Mouse (Mus musculus) heart, embryonic 16.5 days (tissue): ENCODE data around the gene Tmub2. TPM values are rescaled to one million over a fixed set of nuclear protein-coding genes. Genes with fewer than 3 reads are reported as not detected.

ENCODE experiments used
- ATAC-seq: fragments of 200-750 bp; cut with Nextera tagmentation; replicated peaks from 2 replicates; pipeline ENCODE4 v1.8.0; 2017; ENCODE audit warnings: moderate number of reproducible peaks; ENCODE audit not compliant: insufficient read depth, low FRiP score; ENCODE audit errors: extremely low read depth
- H3K27ac ChIP-seq: fragments of 300-500 bp; sonication (generic); 2 replicates; pipeline ENCODE4 v1.5.1; 2014; ENCODE audit warnings: mild to moderate bottlenecking, low read length, control low read depth, moderate library complexity
- H3K27me3 ChIP-seq: fragments of 300-500 bp; sonication (generic); 2 replicates; pipeline ENCODE4 v1.6.1; 2014; ENCODE audit warnings: low read length, mixed read lengths; ENCODE audit not compliant: control insufficient read depth, insufficient read depth
- H3K36me3 ChIP-seq: fragments of 300-500 bp; sonication (generic); 2 replicates; pipeline ENCODE4 v1.6.1; 2014; ENCODE audit not compliant: control insufficient read depth, insufficient read depth
- H3K4me1 ChIP-seq: fragments of 300-500 bp; sonication (generic); 2 replicates; pipeline ENCODE4 v1.6.1; 2014; ENCODE audit warnings: low read length, mixed read lengths; ENCODE audit not compliant: control insufficient read depth, insufficient read depth
- H3K4me2 ChIP-seq: fragments of 300-500 bp; sonication (generic); 2 replicates; pipeline ENCODE4 v1.6.1; 2014; ENCODE audit warnings: low read depth, mild to moderate bottlenecking, control low read depth, low read length
- H3K4me3 ChIP-seq: fragments of 300-500 bp; sonication (generic); 2 replicates; pipeline ENCODE4 v1.5.1; 2014; ENCODE audit warnings: mild to moderate bottlenecking, control low read depth, low read length
- H3K9ac ChIP-seq: fragments of 300-500 bp; sonication (generic); 2 replicates; pipeline ENCODE4 v1.6.1; 2014; ENCODE audit warnings: low read length, control low read depth
- H3K9me3 ChIP-seq: fragments of 300-500 bp; sonication (generic); replicated peaks from 2 replicates; pipeline ENCODE4 v1.6.1; 2016; ENCODE audit warnings: low read length; ENCODE audit not compliant: control insufficient read depth
- WGBS: fragments of 180-500 bp; shearing (Covaris S2); extraction: QIAGEN DNeasy Blood & Tissue Kit; methylation state at CpG from one replicate; pipeline ENCODE4 v1.1.7; 2014; 5-methylcytosine and 5-hydroxymethylcytosine counted together
- polyA plus RNA-seq: library from polyadenylated mRNA; unstranded; fragments of >200 nt; fragmentation: Nextera tagmentation; extraction: Ambion mirVana; gene quantifications from 2 replicates; pipeline ENCODE4 v1.2.1, GENCODE M21; 2015

The Tmub2 gene
- polyA plus RNA-seq, 1 experiment from 2014 or later = 42.6 TPM

DNA sequence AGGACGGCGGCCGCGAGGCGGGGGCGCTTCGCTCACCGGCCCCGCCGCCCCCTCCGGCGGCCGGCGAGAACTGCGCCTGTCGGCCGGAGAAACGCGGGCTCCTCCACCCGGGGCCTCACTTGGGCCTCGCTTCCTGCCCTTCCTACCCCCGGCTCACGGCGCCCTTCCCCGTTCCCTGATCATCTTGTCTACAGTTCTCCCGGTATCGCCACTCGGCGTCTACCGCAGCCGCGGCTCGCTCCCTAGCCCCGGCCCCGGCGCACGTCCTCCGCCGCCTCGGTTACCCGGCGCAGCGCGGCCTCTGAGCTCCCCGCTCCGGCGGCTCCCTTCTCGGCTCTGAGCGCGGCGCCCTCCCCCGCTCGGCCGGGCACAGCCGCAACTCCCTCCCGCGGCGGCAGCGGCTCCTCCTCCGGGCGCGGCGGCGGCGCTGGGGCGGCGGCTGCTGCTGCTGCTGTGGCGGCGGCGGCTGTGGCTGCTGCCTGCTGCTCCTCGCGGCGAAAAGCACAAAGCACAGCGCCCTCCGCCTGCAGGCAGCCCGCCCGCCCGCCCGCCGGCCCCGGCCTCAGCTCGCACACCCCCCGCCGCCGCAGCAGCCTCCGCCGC lies 32.7 kb downstream of the Tmub2 start:
- H3K27ac ChIP-seq = peak overlapping the region; percentile 99
- ATAC-seq = 0 out of 2 replicates have a peak, but pooled peaks have one; percentile 3
- H3K4me1 ChIP-seq = peaks cover 14% of the 10 kb centered on the region
- peaks cover 26% of the 10 kb centered on the region for H3K36me3 ChIP-seq
- no peaks in the 10 kb centered on the region for H3K9me3 ChIP-seq
- H3K9ac ChIP-seq = peak overlapping the region; percentile 97
- H3K4me3 ChIP-seq = peak overlapping the region; percentile 96
- H3K4me2 ChIP-seq = peak overlapping the region; percentile 97
- no peaks in the 10 kb centered on the region for H3K27me3 ChIP-seq
- WGBS = under 1% methylated on average over 84 of the region's 87 CpGs

DNA sequence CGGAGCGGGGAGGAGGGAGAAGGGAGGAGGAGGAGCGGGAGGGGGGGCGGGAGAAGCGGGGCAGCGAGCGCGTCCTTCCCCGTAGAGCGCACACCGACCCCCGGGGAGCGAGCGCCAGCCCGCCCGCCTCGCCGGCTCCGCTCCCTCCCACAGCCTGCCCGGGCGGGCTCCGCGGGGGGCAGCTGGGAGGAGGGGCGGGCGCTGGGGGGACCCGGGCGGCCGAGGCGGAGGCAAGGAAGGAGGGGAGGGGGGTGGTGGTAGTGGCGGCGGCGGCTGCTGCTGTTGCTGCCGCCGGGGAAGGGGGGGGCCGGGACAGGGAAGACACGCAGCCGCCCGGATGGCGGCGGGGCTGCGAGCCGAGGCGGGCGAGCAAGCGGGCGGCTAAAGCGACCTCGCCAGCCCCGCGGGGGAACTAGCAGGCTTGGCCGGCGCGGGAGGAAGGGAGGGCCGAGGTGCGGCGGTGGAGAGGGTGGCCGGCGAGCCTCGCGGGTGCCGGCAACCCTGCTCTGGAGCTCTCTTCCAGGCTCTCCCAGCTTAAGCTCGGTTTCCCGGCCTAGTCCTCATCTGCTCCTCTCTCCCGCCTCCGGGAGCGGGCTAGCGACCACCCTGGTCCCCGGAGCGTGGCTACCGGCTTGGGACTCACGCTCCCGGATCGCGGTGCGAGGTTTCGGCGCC lies 33.3 kb downstream of the Tmub2 start:
- Histone ChIP-seq H3K4me1 (peaks cover 14% of the 10 kb centered on the region), H3K4me2 (peak overlapping the region; percentile 97), H3K36me3 (peaks cover 21% of the 10 kb centered on the region), H3K27me3 (no peaks in the 10 kb centered on the region), H3K4me3 (peak overlapping the region; percentile 96), H3K9ac (peak overlapping the region; percentile 97), H3K9me3 (no peaks in the 10 kb centered on the region), H3K27ac (peak overlapping the region; percentile 99)
- peak; percentile 60 for ATAC-seq
- 0% methylated on average over 46 of the region's 77 CpGs for WGBS

DNA sequence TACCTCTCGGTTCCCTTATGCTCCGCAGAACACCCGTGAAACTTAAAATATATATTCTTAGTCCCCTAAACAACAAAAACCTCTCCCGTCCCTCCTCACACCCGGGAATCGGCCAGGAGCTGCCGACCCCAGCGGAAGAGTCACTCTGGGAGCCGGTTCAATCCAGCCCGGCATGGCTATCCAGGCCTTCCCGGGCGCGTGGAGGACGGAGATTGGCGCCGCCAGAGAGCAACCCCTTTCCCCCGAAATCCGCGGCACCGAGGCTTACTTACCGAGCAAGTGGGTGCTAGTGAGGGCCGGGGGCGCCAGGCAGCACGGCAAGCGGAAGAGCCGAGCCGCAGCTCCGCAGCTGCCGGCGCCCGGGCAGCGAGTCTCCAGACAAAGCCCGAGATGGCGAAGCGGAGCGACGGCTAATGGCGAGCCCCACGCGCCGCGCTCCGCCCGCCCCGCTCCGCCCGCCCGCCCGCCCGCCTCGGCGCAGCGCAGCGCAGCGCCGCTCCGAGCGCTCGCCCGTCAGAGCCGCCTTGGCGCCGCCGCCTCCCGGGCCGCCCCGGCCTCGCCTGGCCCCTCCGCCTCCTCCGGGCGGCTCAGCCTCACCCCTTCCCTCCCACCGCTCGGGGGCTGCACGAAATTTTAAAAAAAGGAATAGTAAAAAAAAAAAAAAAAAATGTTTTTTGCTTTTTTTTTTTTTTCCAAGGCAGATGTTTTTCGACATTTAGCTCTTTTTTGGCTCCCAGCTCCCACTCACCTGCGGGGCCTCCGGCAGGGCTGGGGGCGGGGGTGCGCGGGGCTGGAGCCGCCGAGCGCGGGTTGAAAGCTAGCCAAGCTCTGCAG lies 34.1 kb downstream of the Tmub2 start:
- WGBS = under 1% methylated on average over 53 of the region's 84 CpGs
- H3K27ac ChIP-seq = peak overlapping the region; percentile 99
- no peaks in the 10 kb centered on the region for H3K9me3 ChIP-seq
- peak overlapping the region; percentile 96 for H3K4me3 ChIP-seq
- peaks cover 13% of the 10 kb centered on the region for H3K36me3 ChIP-seq
- peaks cover 14% of the 10 kb centered on the region for H3K4me1 ChIP-seq
- H3K27me3 ChIP-seq = no peaks in the 10 kb centered on the region
- H3K4me2 ChIP-seq = peak overlapping the region; percentile 97
- H3K9ac ChIP-seq = peak overlapping the region; percentile 97
- ATAC-seq = no peak

DNA sequence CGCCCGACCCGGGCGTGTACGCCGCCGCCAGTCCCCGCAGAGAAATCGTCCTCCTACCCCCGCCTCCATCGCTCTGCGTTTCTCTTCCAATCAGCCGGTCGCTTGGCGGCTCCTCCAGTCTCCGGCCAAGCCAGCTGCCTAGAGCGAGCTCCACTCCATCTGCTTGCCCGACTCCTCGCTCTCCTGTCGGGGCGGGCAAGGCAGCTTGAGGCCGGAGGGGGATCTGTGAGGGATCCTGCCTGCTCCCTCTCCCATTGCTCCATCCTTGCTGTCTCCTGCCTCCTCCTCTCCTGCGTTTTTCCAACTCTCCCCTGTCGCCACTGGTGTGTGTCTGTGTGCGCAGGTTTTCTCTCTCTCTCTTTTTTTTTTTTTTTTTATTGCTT lies 34.7 kb downstream of the Tmub2 start, which contains the start of gene Ubtf:
Gene Ubtf, minus strand, starts transcription at position 333 of the 383 bp plus-strand sequence.
- Histone ChIP-seq H3K4me3 (peak within 1 kb of the TSS; percentile 96), H3K36me3 (peaks cover 7% of the 10 kb centered on the region), H3K4me2 (peak within 1 kb of the TSS; percentile 97), H3K27me3 (no peaks in the 10 kb centered on the region), H3K9me3 (no peaks in the 10 kb centered on the region), H3K4me1 (peaks cover 14% of the 10 kb centered on the region), H3K9ac (peak within 1 kb of the TSS; percentile 97), H3K27ac (peak within 1 kb of the TSS; percentile 99)
- no peak for ATAC-seq
- WGBS = under 1% methylated on average over 25 of the region's 25 CpGs

GRCm38 (mm10) chr11:102319941-102320685 lies 35.4 kb downstream of the Tmub2 start:
- no peaks in the 10 kb centered on the region; the same call in 1 of the 2 replicates for H3K36me3 ChIP-seq
- under 1% methylated on average over 38 of the region's 38 CpGs for WGBS
- no peaks in the 10 kb centered on the region for H3K9me3 ChIP-seq
- peak overlapping the region; percentile 97 for H3K4me2 ChIP-seq
- peak overlapping the region; percentile 97 for H3K9ac ChIP-seq
- H3K4me3 ChIP-seq = peak overlapping the region; percentile 96
- ATAC-seq = no peak
- peaks cover 14% of the 10 kb centered on the region for H3K4me1 ChIP-seq
- H3K27ac ChIP-seq = peak overlapping the region; percentile 99
- no peaks in the 10 kb centered on the region for H3K27me3 ChIP-seq

DNA sequence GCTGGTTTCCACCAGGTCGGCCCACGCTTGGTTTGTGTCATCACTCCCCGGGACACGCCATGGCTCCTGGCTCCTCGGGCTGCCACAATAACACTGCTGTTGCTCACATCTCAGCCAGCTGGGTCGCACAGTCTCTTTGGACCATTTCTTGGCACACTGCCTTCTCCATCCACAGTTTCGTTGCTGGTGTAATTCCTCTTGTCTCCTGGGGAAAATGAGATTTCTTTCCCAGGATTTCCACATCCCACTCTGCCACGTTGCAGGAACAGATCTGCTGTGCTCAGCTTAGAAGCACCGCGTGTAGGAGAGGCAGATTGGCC lies 35.9 kb downstream of the Tmub2 start:
- no peak; the same call in 1 of the 2 replicates for ATAC-seq
- no peaks in the 10 kb centered on the region for H3K27me3 ChIP-seq
- H3K4me1 ChIP-seq = peaks cover 10% of the 10 kb centered on the region
- H3K4me2 ChIP-seq = peak overlapping the region; percentile 97
- H3K9ac ChIP-seq = peak overlapping the region; percentile 97
- H3K4me3 ChIP-seq = peak overlapping the region; percentile 96
- peak overlapping the region; percentile 99 for H3K27ac ChIP-seq
- WGBS = 12% methylated on average over 10 of the region's 10 CpGs
- H3K36me3 ChIP-seq = no peaks in the 10 kb centered on the region
- no peaks in the 10 kb centered on the region for H3K9me3 ChIP-seq

DNA sequence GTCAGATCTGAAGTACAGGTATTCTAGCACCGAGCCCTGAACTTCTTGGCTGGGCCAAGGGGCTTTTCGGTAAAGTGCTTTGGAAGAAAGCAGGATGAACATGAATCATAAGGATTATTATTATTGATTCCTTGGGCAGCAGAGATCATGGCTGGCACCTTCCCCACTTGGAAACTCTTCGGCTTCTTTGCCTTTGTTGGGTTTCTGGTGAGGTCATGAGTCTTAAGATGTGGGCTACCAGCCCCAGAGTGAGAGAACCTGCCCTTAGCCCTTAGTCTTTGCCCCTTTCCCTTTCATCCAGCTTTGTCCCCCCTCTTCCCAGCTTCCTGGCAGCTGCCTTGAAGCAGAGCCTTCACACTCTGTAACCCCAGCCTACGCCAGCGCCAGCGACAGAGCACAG lies 37.2 kb downstream of the Tmub2 start:
- no peak for ATAC-seq
- no peaks in the 10 kb centered on the region for H3K27me3 ChIP-seq
- no peak overlapping the region for H3K4me2 ChIP-seq
- no peak overlapping the region for H3K4me3 ChIP-seq
- no peak overlapping the region for H3K27ac ChIP-seq
- H3K4me1 ChIP-seq = peaks cover 3% of the 10 kb centered on the region; the same call in 1 of the 2 replicates
- H3K36me3 ChIP-seq = no peaks in the 10 kb centered on the region
- no peaks in the 10 kb centered on the region for H3K9me3 ChIP-seq
- no peak overlapping the region for H3K9ac ChIP-seq
- WGBS = 68% methylated on average over 6 of the region's 6 CpGs

GRCm38 (mm10) chr11:102323516-102323915 lies 38.8 kb downstream of the Tmub2 start:
- Histone ChIP-seq H3K4me2 (no peak overlapping the region), H3K9me3 (no peaks in the 10 kb centered on the region), H3K4me3 (no peak overlapping the region), H3K27ac (no peak overlapping the region), H3K36me3 (no peaks in the 10 kb centered on the region), H3K27me3 (no peaks in the 10 kb centered on the region), H3K4me1 (peaks cover 3% of the 10 kb centered on the region; the same call in 1 of the 2 replicates), H3K9ac (no peak overlapping the region)
- no peak for ATAC-seq
- 76% methylated on average over 1 of the region's 1 CpGs for WGBS
